Mouse (Mus musculus): ENCODE measurements around the gene Tbca.

GRCm38 (mm10) chr13:94847870-94848269 is 59.2 kb downstream of the Tbca start:
- no peak for TF ChIP-seq CTCF (IDR thresholded peaks at IDR 0.05; ENCODE audit: low read depth)
- no peak for TF ChIP-seq EP300 (IDR thresholded peaks at IDR 0.05; ENCODE audit: low read depth)
